Mouse (Mus musculus) hindbrain, embryonic 10.5 days (tissue): Measurements from ENCODE around the gene P2ry13. TPM values are rescaled to one million over a fixed set of nuclear protein-coding genes. Genes with fewer than 3 reads are reported as not detected.

ENCODE experiments used
- DNase-seq: peaks from one replicate; pipeline ENCODE4 v3.0.0-alpha.2; 2017; ENCODE audit warnings: low spot score
- H3K27ac ChIP-seq: fragments of 300-500 bp; sonication (generic); 2 replicates; pipeline ENCODE4 v1.5.1; 2016; ENCODE audit warnings: mild to moderate bottlenecking, moderate library complexity
- H3K27me3 ChIP-seq: fragments of 300-500 bp; sonication (generic); 2 replicates; pipeline ENCODE4 v1.6.1; 2016; ENCODE audit warnings: mild to moderate bottlenecking; ENCODE audit not compliant: poor library complexity, insufficient read depth, severe bottlenecking
- H3K36me3 ChIP-seq: fragments of 300-500 bp; sonication (generic); 2 replicates; pipeline ENCODE4 v1.6.1; 2016; ENCODE audit warnings: mild to moderate bottlenecking, moderate library complexity
- H3K4me1 ChIP-seq: fragments of 300-500 bp; sonication (generic); replicated peaks from 2 replicates; pipeline ENCODE4 v1.6.1; 2016; ENCODE audit warnings: mild to moderate bottlenecking
- H3K4me3 ChIP-seq: fragments of 300-500 bp; sonication (generic); 2 replicates; pipeline ENCODE4 v1.5.1; 2016; ENCODE audit warnings: mild to moderate bottlenecking, moderate library complexity
- H3K9me3 ChIP-seq: fragments of 300-500 bp; sonication (generic); 2 replicates; pipeline ENCODE4 v1.6.1; 2016; ENCODE audit warnings: mild to moderate bottlenecking, moderate library complexity
- WGBS: fragments of 180-500 bp; shearing (Covaris S2); methylation state at CpG from one replicate; pipeline ENCODE4 v1.1.7; 2016; 5-methylcytosine and 5-hydroxymethylcytosine counted together
- polyA plus RNA-seq: library from polyadenylated mRNA; unstranded; fragments of >200 nt; fragmentation: Nextera tagmentation; extraction: Ambion mirVana; gene quantifications from 2 replicates; pipeline ENCODE4 v1.2.1, GENCODE M21; 2016

The P2ry13 gene
- polyA plus RNA-seq, 1 experiment from 2014 or later, result 0.75 TPM

- Histone ChIP-seq H3K27me3 (no peaks in the 10 kb centered on the region), H3K36me3 (no peaks in the 10 kb centered on the region), H3K4me3 (no peak overlapping the region), H3K27ac (no peak overlapping the region), H3K4me1 (no peaks in the 10 kb centered on the region), H3K9me3 (no peaks in the 10 kb centered on the region)
- DNase-seq, result no peak
- 87% methylated on average over 4 of the region's 4 CpGs for WGBS
Measured at GRCm38 (mm10) chr3:59185662-59186061, 25.0 kb downstream of the P2ry13 start.

- no peaks in the 10 kb centered on the region for H3K27me3 ChIP-seq
- no peak overlapping the region for H3K27ac ChIP-seq
- no peaks in the 10 kb centered on the region for H3K9me3 ChIP-seq
- no peaks in the 10 kb centered on the region for H3K36me3 ChIP-seq
- no peak overlapping the region for H3K4me3 ChIP-seq
- H3K4me1 ChIP-seq, result no peaks in the 10 kb centered on the region
- DNase-seq, result no peak
Measured at GRCm38 (mm10) chr3:59182129-59182528, 28.6 kb downstream of the P2ry13 start.

- Histone ChIP-seq H3K4me3 (no peak overlapping the region), H3K27me3 (no peaks in the 10 kb centered on the region), H3K27ac (no peak overlapping the region), H3K4me1 (no peaks in the 10 kb centered on the region), H3K36me3 (no peaks in the 10 kb centered on the region), H3K9me3 (no peaks in the 10 kb centered on the region)
- DNase-seq, result no peak
- WGBS, result 62% methylated on average over 5 of the region's 5 CpGs
Measured at GRCm38 (mm10) chr3:59181134-59181533, 29.5 kb downstream of the P2ry13 start.

GRCm38 (mm10) chr3:59176871-59177270 lies 33.8 kb downstream of the P2ry13 start:
- DNase-seq, result no peak
- H3K4me1 ChIP-seq, result no peaks in the 10 kb centered on the region
- no peak overlapping the region for H3K4me3 ChIP-seq
- no peak overlapping the region for H3K27ac ChIP-seq
- 71% methylated on average over 5 of the region's 5 CpGs for WGBS
- no peaks in the 10 kb centered on the region for H3K9me3 ChIP-seq
- no peaks in the 10 kb centered on the region for H3K27me3 ChIP-seq
- no peaks in the 10 kb centered on the region for H3K36me3 ChIP-seq

GRCm38 (mm10) chr3:59175234-59175633 lies 35.4 kb downstream of the P2ry13 start:
- Histone ChIP-seq H3K36me3 (no peaks in the 10 kb centered on the region), H3K9me3 (no peaks in the 10 kb centered on the region), H3K27ac (no peak overlapping the region), H3K27me3 (no peaks in the 10 kb centered on the region), H3K4me3 (no peak overlapping the region), H3K4me1 (0 out of 2 replicates have a peak, but pooled peaks cover under 1% of the 10 kb centered on the region)
- DNase-seq, result peak; percentile 41
- 49% methylated on average over 5 of the region's 5 CpGs for WGBS

DNA sequence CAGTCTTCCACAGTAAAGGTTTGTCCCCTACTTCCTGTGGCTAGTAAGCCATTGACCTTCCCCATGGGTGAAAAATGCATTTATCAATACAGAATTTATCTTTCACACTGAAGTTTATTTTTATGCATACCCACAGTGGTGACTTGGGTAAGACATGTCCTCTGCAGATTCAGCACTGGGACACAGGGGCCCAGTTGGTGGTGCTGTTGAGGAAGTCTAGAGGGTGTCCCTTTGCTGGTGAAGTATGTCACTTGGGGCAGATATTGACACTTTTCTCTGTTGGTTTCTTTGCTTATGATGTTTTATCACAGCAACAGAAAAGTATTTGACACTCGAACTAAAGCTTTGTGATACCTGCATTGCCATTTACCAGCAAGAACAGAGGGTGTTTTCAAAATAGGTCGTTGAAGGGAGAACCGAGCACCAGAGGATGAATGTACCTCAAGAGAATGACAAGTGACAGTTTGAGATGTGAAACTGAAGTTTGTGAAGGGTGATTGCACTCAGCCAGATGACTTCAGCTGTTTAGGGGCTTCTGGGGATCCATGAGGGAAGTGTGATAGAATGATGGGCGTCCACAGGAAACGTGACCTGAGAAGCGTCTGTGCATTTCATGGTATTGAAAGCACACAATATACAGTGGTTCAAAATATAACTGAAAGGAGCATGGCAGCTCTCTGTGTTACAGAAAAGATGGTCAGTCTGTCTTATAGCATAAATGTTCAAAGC lies 36.1 kb downstream of the P2ry13 start:
- WGBS, result 83% methylated on average over 6 of the region's 6 CpGs
- no peak for DNase-seq
- Histone ChIP-seq H3K4me3 (no peak overlapping the region), H3K27ac (no peak overlapping the region), H3K36me3 (no peaks in the 10 kb centered on the region), H3K27me3 (no peaks in the 10 kb centered on the region), H3K9me3 (no peaks in the 10 kb centered on the region), H3K4me1 (0 out of 2 replicates have a peak, but pooled peaks cover 4% of the 10 kb centered on the region)

- whole genome bisulfite sequencing, result 57% methylated on average over 2 of the region's 2 CpGs
- no peak for DNase-seq
- no peak overlapping the region for H3K4me3 ChIP-seq
- H3K27ac ChIP-seq, result no peak overlapping the region
- H3K36me3 ChIP-seq, result no peaks in the 10 kb centered on the region
- 0 out of 2 replicates have a peak, but pooled peaks cover 4% of the 10 kb centered on the region for H3K4me1 ChIP-seq
- no peaks in the 10 kb centered on the region for H3K9me3 ChIP-seq
- H3K27me3 ChIP-seq, result no peaks in the 10 kb centered on the region
Measured at GRCm38 (mm10) chr3:59169921-59170627, 40.6 kb downstream of the P2ry13 start.

GRCm38 (mm10) chr3:59169215-59169614 lies 41.5 kb downstream of the P2ry13 start:
- H3K27ac ChIP-seq, result no peak overlapping the region
- H3K9me3 ChIP-seq, result no peaks in the 10 kb centered on the region
- H3K36me3 ChIP-seq, result no peaks in the 10 kb centered on the region
- no peak for DNase-seq
- 83% methylated on average over 4 of the region's 4 CpGs for WGBS
- H3K27me3 ChIP-seq, result no peaks in the 10 kb centered on the region
- 0 out of 2 replicates have a peak, but pooled peaks cover 4% of the 10 kb centered on the region for H3K4me1 ChIP-seq
- no peak overlapping the region for H3K4me3 ChIP-seq

DNA sequence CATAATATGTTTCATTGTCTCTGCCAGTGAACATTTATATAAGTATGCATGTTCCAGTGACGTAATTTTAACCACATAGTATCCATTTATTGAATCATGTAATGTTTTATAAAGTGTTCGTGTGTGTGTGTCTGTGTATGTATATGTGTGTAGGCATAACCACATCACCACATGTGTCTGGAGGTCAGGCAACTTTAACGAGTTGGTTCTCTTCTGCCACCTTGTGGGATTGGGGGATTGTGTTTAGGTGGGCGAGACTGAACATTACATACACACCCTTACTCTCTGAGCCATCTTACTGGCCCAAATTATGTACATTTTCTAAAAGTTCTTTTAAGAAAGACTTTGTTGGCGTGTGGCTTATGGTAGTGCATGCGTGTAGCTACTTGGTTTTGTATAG lies 42.2 kb downstream of the P2ry13 start:
- no peak overlapping the region for H3K27ac ChIP-seq
- 89% methylated on average over 6 of the region's 6 CpGs for WGBS
- no peaks in the 10 kb centered on the region for H3K36me3 ChIP-seq
- no peaks in the 10 kb centered on the region for H3K27me3 ChIP-seq
- no peaks in the 10 kb centered on the region for H3K9me3 ChIP-seq
- no peak overlapping the region for H3K4me3 ChIP-seq
- DNase-seq, result no peak
- H3K4me1 ChIP-seq, result 0 out of 2 replicates have a peak, but pooled peaks cover 4% of the 10 kb centered on the region

DNA sequence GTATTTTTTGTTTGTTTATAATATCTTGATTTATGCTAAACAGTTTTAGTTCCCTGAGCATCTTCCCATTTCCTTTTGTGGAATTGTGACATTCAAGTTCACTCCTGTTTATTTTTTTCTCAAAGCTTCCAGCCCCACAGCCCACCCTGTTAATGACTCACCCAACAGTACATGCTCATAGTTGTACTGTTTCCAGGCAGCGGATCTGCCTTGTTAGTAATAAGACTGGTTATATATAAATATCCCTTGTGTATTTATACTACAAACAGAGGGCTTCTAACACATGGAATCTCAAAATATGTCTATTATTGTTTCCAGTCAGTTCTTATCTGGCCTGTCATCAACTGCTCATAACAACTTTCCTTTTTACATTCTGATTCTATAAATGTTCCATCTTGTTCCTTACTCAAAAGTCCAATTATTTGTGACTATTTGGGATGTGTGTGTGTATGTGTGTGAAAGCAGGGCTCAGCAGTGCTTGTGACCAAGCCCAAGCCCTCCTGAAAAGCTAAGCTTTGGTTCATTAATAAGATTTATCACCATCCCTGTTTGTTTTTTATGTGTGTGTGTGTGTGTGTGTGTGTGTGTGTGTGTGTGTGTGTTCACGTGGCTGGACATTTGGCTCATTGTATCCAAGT lies 43.1 kb downstream of the P2ry13 start:
- no peak for DNase-seq
- no peak overlapping the region for H3K27ac ChIP-seq
- H3K36me3 ChIP-seq, result no peaks in the 10 kb centered on the region
- 0 out of 2 replicates have a peak, but pooled peaks cover 4% of the 10 kb centered on the region for H3K4me1 ChIP-seq
- WGBS, result 93% methylated on average over 2 of the region's 2 CpGs
- no peaks in the 10 kb centered on the region for H3K9me3 ChIP-seq
- H3K27me3 ChIP-seq, result no peaks in the 10 kb centered on the region
- no peak overlapping the region for H3K4me3 ChIP-seq

DNA sequence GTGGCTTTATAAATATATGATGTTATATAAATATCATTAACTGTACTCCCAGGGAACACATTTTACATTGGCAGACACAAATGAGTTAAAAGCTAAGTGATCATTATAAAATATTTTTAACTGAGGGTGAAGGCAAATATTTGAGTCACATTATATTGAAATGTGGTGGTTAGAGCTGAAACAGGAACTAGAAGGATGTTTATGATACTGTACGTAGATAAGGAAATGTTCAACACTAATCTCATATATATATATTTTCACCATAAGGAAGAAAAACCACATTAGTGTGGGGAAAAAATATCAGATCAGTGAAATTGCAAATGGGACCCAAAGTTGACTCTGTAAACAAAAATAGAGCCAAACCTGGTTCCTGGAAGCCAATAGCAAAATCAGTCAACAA lies 50.2 kb downstream of the P2ry13 start:
- no peaks in the 10 kb centered on the region for H3K9me3 ChIP-seq
- H3K27me3 ChIP-seq, result no peaks in the 10 kb centered on the region
- H3K27ac ChIP-seq, result no peak overlapping the region
- no peaks in the 10 kb centered on the region for H3K36me3 ChIP-seq
- no peak overlapping the region for H3K4me3 ChIP-seq
- H3K4me1 ChIP-seq, result no peaks in the 10 kb centered on the region
- WGBS, result 96% methylated on average over 1 of the region's 1 CpGs
- no peak for DNase-seq
